Mouse (Mus musculus): Measurements from ENCODE around the gene Fasn. TPM values are rescaled to one million over a fixed set of nuclear protein-coding genes. Genes with fewer than 3 reads are reported as not detected.

Fasn gene
- polyA plus RNA-seq, 1 experiment from 2014 or later: 16.0 TPM

- peaks cover 9% of the 10 kb centered on the region for H3K4me1 ChIP-seq (replicated peaks; ENCODE audit: control insufficient read depth, insufficient read depth)
- H3K27ac ChIP-seq (replicated peaks): peak overlapping the region; percentile 91
- peak overlapping the region; percentile 86 for H3K4me3 ChIP-seq (ENCODE audit: low read depth, low read length)
- no peaks in the 10 kb centered on the region for H3K27me3 ChIP-seq (ENCODE audit: control insufficient read depth, insufficient read depth, low read length)
- DNase-seq (ENCODE audit: low spot score) (no peak), ATAC-seq (ENCODE audit: low FRiP score, low TSS enrichment) (no peak)
- TF ChIP-seq CTCF (IDR thresholded peaks at IDR 0.05; ENCODE audit: low read depth) (no peak), EP300 (optimal IDR thresholded peaks at IDR 0.05) (no peak)
- peak overlapping the region; percentile 86; the same call in 1 of the 2 replicates for H3K9ac ChIP-seq (ENCODE audit: low read length)
- H3K4me2 ChIP-seq (replicated peaks; ENCODE audit: low read depth): peak overlapping the region; percentile 93
- no peaks in the 10 kb centered on the region for H3K9me3 ChIP-seq (ENCODE audit: control insufficient read depth, low read length)
- 50% methylated on average over 4 of the region's 4 CpGs for WGBS
- peaks cover 9% of the 10 kb centered on the region for H3K36me3 ChIP-seq (ENCODE audit: control insufficient read depth, insufficient read depth, low read length)
Observed at GRCm38 (mm10) chr11:120825289-120825863, 1.0 kb upstream of the Fasn start.

DNA sequence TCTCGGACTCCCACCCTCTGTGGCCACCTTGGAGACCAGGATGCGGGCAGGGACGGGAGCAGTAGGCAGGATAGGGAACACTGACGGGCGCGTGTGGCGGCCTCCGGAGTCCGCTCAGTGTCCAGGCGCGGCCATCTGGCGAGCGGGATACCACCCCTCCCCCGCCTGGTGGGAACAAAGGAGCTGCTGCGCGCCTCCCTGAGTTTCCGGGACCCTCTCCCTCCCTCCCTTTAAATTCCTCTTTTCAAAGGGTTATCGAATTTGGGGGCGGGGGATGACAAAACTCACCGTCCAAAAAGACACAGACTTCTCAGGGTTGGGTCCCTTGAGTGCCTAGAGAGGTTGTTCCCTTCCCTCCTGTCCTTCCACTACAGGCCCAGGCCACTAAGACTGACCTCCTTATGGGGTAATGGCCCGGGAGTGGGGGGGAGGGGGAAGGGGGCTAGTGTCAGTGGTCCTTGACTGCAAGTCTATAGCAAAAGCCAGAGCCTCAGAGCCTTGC is 491 bp upstream of the Fasn start:
- Histone ChIP-seq H3K4me3 (ENCODE audit: low read depth, low read length) (peak overlapping the region; percentile 86), H3K27ac (replicated peaks) (peak overlapping the region; percentile 91), H3K4me1 (replicated peaks; ENCODE audit: control insufficient read depth, insufficient read depth) (peaks cover 9% of the 10 kb centered on the region), H3K4me2 (replicated peaks; ENCODE audit: low read depth) (peak overlapping the region; percentile 93), H3K36me3 (ENCODE audit: control insufficient read depth, insufficient read depth, low read length) (peaks cover 14% of the 10 kb centered on the region), H3K9me3 (ENCODE audit: control insufficient read depth, low read length) (no peaks in the 10 kb centered on the region), H3K9ac (ENCODE audit: low read length) (peak overlapping the region; percentile 86), H3K27me3 (ENCODE audit: control insufficient read depth, insufficient read depth, low read length) (no peaks in the 10 kb centered on the region)
- TF ChIP-seq CTCF (IDR thresholded peaks at IDR 0.05; ENCODE audit: low read depth) (no peak), EP300 (optimal IDR thresholded peaks at IDR 0.05) (no peak)
- ATAC-seq (ENCODE audit: low FRiP score, low TSS enrichment) (no peak), DNase-seq (ENCODE audit: low spot score) (no peak)
- WGBS: 2% methylated on average over 20 of the region's 21 CpGs

DNA sequence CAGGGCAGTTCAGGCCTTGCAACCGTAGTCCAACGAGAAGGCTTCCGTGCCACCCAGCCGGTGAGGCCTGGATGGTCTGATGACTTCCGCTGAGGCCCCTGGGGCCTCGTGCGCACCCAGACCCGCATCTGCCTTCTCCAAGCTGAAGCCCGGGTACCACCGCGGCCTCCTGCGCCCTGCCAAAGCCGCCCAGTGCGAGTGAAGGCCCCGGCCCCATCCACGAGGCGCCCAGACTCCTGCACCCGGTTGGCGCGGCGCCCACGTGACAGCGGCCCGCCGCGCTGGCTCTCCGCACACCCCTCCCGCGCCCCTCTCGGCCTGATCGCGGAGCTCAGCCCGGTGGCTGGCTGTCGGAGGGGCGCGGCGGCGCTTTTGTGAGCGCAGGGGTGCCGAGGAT is 798 bp downstream of the Fasn start:
- DNase-seq (ENCODE audit: low spot score): no peak
- WGBS: under 1% methylated on average over 40 of the region's 40 CpGs
- Histone ChIP-seq H3K27ac (replicated peaks) (peak overlapping the region; percentile 91), H3K9me3 (ENCODE audit: control insufficient read depth, low read length) (no peaks in the 10 kb centered on the region), H3K9ac (ENCODE audit: low read length) (peak overlapping the region; percentile 86), H3K27me3 (ENCODE audit: control insufficient read depth, insufficient read depth, low read length) (no peaks in the 10 kb centered on the region), H3K4me2 (replicated peaks; ENCODE audit: low read depth) (peak overlapping the region; percentile 93), H3K36me3 (ENCODE audit: control insufficient read depth, insufficient read depth, low read length) (peaks cover 27% of the 10 kb centered on the region), H3K4me3 (ENCODE audit: low read depth, low read length) (peak overlapping the region; percentile 86), H3K4me1 (replicated peaks; ENCODE audit: control insufficient read depth, insufficient read depth) (peaks cover 9% of the 10 kb centered on the region)
- TF ChIP-seq CTCF (IDR thresholded peaks at IDR 0.05; ENCODE audit: low read depth): no peak
- TF ChIP-seq EP300 (optimal IDR thresholded peaks at IDR 0.05): no peak
- peak; percentile 38 for ATAC-seq (ENCODE audit: low FRiP score, low TSS enrichment)

GRCm38 (mm10) chr11:120822831-120823550 is 1.4 kb downstream of the Fasn start:
- WGBS: 2% methylated on average over 14 of the region's 14 CpGs

DNA sequence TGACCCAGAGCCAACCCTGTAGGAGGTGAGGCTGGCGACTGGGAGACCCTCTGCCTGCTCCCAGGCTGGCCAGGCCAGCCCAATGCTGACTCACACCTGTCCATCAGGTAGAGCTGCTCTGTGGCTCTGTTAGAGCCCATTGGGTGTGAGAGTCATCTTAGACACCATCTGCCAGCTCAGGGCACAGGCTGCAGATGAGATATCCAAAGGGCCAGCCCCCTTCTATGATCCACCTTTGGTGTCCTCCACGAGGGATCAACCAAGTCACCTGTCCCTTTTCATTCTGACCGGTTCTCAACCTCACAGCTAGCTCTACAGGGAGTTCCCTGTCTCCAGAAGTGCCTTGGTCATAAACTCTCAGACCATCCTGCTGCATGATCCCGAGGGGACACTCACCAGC is 2.0 kb downstream of the Fasn start:
- WGBS: 40% methylated on average over 4 of the region's 4 CpGs
- Histone ChIP-seq H3K27ac (replicated peaks) (peak overlapping the region; percentile 24; the same call in 1 of the 2 replicates), H3K9me3 (ENCODE audit: control insufficient read depth, low read length) (no peaks in the 10 kb centered on the region), H3K36me3 (ENCODE audit: control insufficient read depth, insufficient read depth, low read length) (peaks cover 39% of the 10 kb centered on the region), H3K4me2 (replicated peaks; ENCODE audit: low read depth) (peak overlapping the region; percentile 93), H3K27me3 (ENCODE audit: control insufficient read depth, insufficient read depth, low read length) (no peaks in the 10 kb centered on the region), H3K4me3 (ENCODE audit: low read depth, low read length) (peak overlapping the region; percentile 86), H3K4me1 (replicated peaks; ENCODE audit: control insufficient read depth, insufficient read depth) (peaks cover 9% of the 10 kb centered on the region), H3K9ac (ENCODE audit: low read length) (peak overlapping the region; percentile 86)
- no peak for TF ChIP-seq CTCF (IDR thresholded peaks at IDR 0.05; ENCODE audit: low read depth)
- no peak for TF ChIP-seq EP300 (optimal IDR thresholded peaks at IDR 0.05)
- no peak for DNase-seq (ENCODE audit: low spot score)
- ATAC-seq (ENCODE audit: low FRiP score, low TSS enrichment): no peak

More at GRCm38 (mm10) chr11:120822831-120823550, 1.4 kb downstream of the Fasn start:
- no peak for ATAC-seq (ENCODE audit: low FRiP score, low TSS enrichment)
- Histone ChIP-seq H3K4me2 (replicated peaks; ENCODE audit: low read depth) (peak overlapping the region; percentile 93), H3K36me3 (ENCODE audit: control insufficient read depth, insufficient read depth, low read length) (peaks cover 33% of the 10 kb centered on the region), H3K27me3 (ENCODE audit: control insufficient read depth, insufficient read depth, low read length) (no peaks in the 10 kb centered on the region), H3K27ac (replicated peaks) (peak overlapping the region; percentile 91), H3K9ac (ENCODE audit: low read length) (peak overlapping the region; percentile 86), H3K4me1 (replicated peaks; ENCODE audit: control insufficient read depth, insufficient read depth) (peaks cover 9% of the 10 kb centered on the region), H3K4me3 (ENCODE audit: low read depth, low read length) (peak overlapping the region; percentile 86), H3K9me3 (ENCODE audit: control insufficient read depth, low read length) (no peaks in the 10 kb centered on the region)
- peak; percentile 59 for DNase-seq (ENCODE audit: low spot score)
- TF ChIP-seq EP300 (optimal IDR thresholded peaks at IDR 0.05) (no peak), CTCF (IDR thresholded peaks at IDR 0.05; ENCODE audit: low read depth) (no peak)

Data from stomach, postnatal 0 days (tissue).